Mouse (Mus musculus): ENCODE data around the gene Isca2. TPM values are rescaled to one million over a fixed set of nuclear protein-coding genes. Genes with fewer than 3 reads are reported as not detected.
A peak's percentile ranks its signal among the peaks of the same experiment; 100 is the strongest.

Isca2 gene
- polyA plus RNA-seq, 1 experiment, result 86.3 TPM

DNA sequence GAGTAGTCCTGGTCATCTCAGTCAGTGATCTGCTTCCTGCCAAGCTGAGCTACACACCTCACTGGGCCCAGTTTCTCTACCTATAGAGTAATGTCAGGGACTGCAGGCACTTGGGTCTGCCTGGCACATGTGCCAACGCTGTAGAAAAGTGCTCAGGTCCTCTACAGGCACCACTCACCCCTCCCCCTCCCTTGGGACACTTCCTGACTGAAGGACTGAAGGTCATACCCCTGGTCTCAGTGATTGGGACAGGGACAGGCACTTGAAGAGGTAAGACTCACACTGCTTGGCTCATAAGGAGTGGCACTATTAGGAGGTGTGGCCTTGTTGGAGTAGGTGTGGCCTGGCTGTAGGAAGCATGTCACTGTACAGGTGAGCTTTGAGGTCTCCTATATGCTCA, 37.8 kb downstream of the Isca2 start:
- H3K4me1 ChIP-seq (ENCODE audit: control insufficient read depth, insufficient read depth, low read length), result no peaks in the 10 kb centered on the region
- H3K4me3 ChIP-seq (ENCODE audit: insufficient read depth, low read length), result no peak overlapping the region
- TF ChIP-seq CTCF (IDR thresholded peaks at IDR 0.05; ENCODE audit: extremely low read depth, insufficient read depth, low read length), result no peak
- no peak overlapping the region for H3K27ac ChIP-seq (ENCODE audit: insufficient read depth, low read length)

GRCm38 (mm10) chr12:84811510-84811909, 38.5 kb downstream of the Isca2 start:
- Histone ChIP-seq H3K27ac (ENCODE audit: insufficient read depth, low read length) (no peak overlapping the region), H3K4me1 (ENCODE audit: control insufficient read depth, insufficient read depth, low read length) (no peaks in the 10 kb centered on the region), H3K4me3 (ENCODE audit: insufficient read depth, low read length) (no peak overlapping the region)
- TF ChIP-seq CTCF (IDR thresholded peaks at IDR 0.05; ENCODE audit: extremely low read depth, insufficient read depth, low read length) (no peak), POLR2A (IDR thresholded peaks at IDR 0.05; ENCODE audit: extremely low read depth, insufficient read depth, low read length) (no peak)

GRCm38 (mm10) chr12:84812004-84812403, 39.0 kb downstream of the Isca2 start:
- Histone ChIP-seq H3K4me1 (ENCODE audit: control insufficient read depth, insufficient read depth, low read length) (no peaks in the 10 kb centered on the region), H3K4me3 (ENCODE audit: insufficient read depth, low read length) (no peak overlapping the region), H3K27ac (ENCODE audit: insufficient read depth, low read length) (no peak overlapping the region)
- TF ChIP-seq CTCF (IDR thresholded peaks at IDR 0.05; ENCODE audit: extremely low read depth, insufficient read depth, low read length) (peak; percentile 17; the same call in 1 of the 2 replicates), POLR2A (IDR thresholded peaks at IDR 0.05; ENCODE audit: extremely low read depth, insufficient read depth, low read length) (no peak)

GRCm38 (mm10) chr12:84813773-84814172, 40.7 kb downstream of the Isca2 start:
- Histone ChIP-seq H3K4me1 (ENCODE audit: control insufficient read depth, insufficient read depth, low read length) (no peaks in the 10 kb centered on the region), H3K27ac (ENCODE audit: insufficient read depth, low read length) (no peak overlapping the region), H3K4me3 (ENCODE audit: insufficient read depth, low read length) (no peak overlapping the region)
- no peak for TF ChIP-seq CTCF (IDR thresholded peaks at IDR 0.05; ENCODE audit: extremely low read depth, insufficient read depth, low read length)
- TF ChIP-seq POLR2A (IDR thresholded peaks at IDR 0.05; ENCODE audit: extremely low read depth, insufficient read depth, low read length), result no peak

GRCm38 (mm10) chr12:84814663-84815325, 41.7 kb downstream of the Isca2 start:
- H3K27ac ChIP-seq (ENCODE audit: insufficient read depth, low read length), result no peak overlapping the region
- H3K4me1 ChIP-seq (ENCODE audit: control insufficient read depth, insufficient read depth, low read length), result no peaks in the 10 kb centered on the region
- H3K4me3 ChIP-seq (ENCODE audit: insufficient read depth, low read length), result no peak overlapping the region
- TF ChIP-seq POLR2A (IDR thresholded peaks at IDR 0.05; ENCODE audit: extremely low read depth, insufficient read depth, low read length) (no peak), CTCF (IDR thresholded peaks at IDR 0.05; ENCODE audit: extremely low read depth, insufficient read depth, low read length) (no peak)

DNA sequence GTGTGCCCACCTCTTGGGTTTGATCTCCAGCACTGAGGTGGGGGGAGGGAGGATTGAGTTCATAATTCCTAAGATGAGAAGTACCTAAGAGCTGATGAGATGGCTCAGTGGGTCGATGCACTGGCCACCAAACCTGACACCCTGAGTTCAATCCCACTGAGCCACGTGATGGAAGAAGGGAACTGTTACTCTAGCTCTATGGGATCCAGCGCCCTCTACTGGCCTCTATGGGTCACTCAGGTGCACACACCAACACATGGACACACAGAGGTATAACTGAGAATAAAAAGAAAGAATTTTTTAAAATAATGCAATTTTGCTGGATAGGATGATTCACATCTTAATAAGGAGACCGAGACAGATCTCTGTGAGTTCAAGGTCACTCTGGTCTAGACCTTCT, 45.4 kb downstream of the Isca2 start:
- H3K27ac ChIP-seq (ENCODE audit: insufficient read depth, low read length), result no peak overlapping the region
- TF ChIP-seq CTCF (IDR thresholded peaks at IDR 0.05; ENCODE audit: extremely low read depth, insufficient read depth, low read length) (no peak), POLR2A (IDR thresholded peaks at IDR 0.05; ENCODE audit: extremely low read depth, insufficient read depth, low read length) (no peak)
- no peaks in the 10 kb centered on the region for H3K4me1 ChIP-seq (ENCODE audit: control insufficient read depth, insufficient read depth, low read length)
- no peak overlapping the region for H3K4me3 ChIP-seq (ENCODE audit: insufficient read depth, low read length)

- TF ChIP-seq CTCF (IDR thresholded peaks at IDR 0.05; ENCODE audit: extremely low read depth, insufficient read depth, low read length) (no peak), POLR2A (IDR thresholded peaks at IDR 0.05; ENCODE audit: extremely low read depth, insufficient read depth, low read length) (no peak)
- Histone ChIP-seq H3K4me3 (ENCODE audit: insufficient read depth, low read length) (no peak overlapping the region), H3K4me1 (ENCODE audit: control insufficient read depth, insufficient read depth, low read length) (no peaks in the 10 kb centered on the region), H3K27ac (ENCODE audit: insufficient read depth, low read length) (no peak overlapping the region)
Observed at GRCm38 (mm10) chr12:84819236-84820168, 46.5 kb downstream of the Isca2 start.

DNA sequence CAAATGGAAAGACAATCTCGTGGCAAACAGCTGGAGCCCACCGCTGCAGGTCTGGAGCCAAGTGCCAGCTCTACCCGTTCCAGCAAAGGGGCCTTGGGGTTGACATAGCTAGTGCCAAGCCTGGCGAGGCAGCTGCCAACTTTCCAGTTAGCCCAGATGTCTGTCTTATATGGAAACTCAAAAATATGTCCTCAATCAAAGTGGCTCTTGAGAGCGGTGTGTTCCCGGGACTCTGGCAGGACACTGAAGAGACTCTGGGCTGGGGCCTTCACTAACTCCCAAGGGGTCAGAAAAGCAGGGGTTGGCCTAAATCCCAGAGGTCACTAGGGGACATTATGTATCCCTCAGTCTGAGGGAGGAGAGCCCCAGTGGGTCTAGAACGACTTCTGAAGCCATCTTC, 50.5 kb downstream of the Isca2 start:
- Histone ChIP-seq H3K27ac (ENCODE audit: insufficient read depth, low read length) (no peak overlapping the region), H3K4me1 (ENCODE audit: control insufficient read depth, insufficient read depth, low read length) (no peaks in the 10 kb centered on the region), H3K4me3 (ENCODE audit: insufficient read depth, low read length) (no peak overlapping the region)
- TF ChIP-seq POLR2A (IDR thresholded peaks at IDR 0.05; ENCODE audit: extremely low read depth, insufficient read depth, low read length), result no peak
- no peak for TF ChIP-seq CTCF (IDR thresholded peaks at IDR 0.05; ENCODE audit: extremely low read depth, insufficient read depth, low read length)

DNA sequence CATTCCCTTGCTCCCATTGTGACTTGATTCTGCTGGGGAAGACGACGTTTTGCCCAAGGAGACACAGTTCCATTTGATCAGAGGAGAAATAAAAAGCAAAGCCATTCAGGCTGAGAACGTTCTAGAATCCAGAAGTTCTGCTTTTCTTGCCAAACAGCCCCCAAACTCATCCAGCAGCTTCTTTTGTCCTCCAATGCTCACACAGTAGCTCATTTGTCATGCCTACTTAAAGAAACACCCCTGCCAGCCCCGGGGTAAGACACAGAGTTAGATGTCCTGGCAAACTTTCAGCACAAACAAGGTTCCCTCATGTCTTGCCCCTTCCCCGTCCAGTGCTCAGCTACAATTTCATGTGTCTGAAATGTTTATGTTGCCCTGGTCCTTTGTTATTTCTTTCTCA, 51.2 kb downstream of the Isca2 start:
- no peaks in the 10 kb centered on the region for H3K4me1 ChIP-seq (ENCODE audit: control insufficient read depth, insufficient read depth, low read length)
- no peak for TF ChIP-seq CTCF (IDR thresholded peaks at IDR 0.05; ENCODE audit: extremely low read depth, insufficient read depth, low read length)
- no peak overlapping the region for H3K4me3 ChIP-seq (ENCODE audit: insufficient read depth, low read length)
- no peak overlapping the region for H3K27ac ChIP-seq (ENCODE audit: insufficient read depth, low read length)

Other genes starting within 250 kb of the Isca2 start
- gene Vsx2, start 203.5 kb upstream of the Isca2 start, polyA plus RNA-seq (2012; rRNA removed), result 0.25 TPM in 2 replicates
- 23.6 and 24.8 TPM in 2 replicates for gene Abcd4, start 155.8 kb upstream of the Isca2 start, polyA plus RNA-seq (2012; rRNA removed)
- 0.17 TPM in 1 of 2 replicates, not detected in the other for gene Vrtn, start 132.2 kb upstream of the Isca2 start, polyA plus RNA-seq (2012; rRNA removed)
- 3.2 and 29.8 TPM in 2 replicates for gene Syndig1l, start 74.4 kb upstream of the Isca2 start, polyA plus RNA-seq (2012; rRNA removed)
- 45.5 and 50.0 TPM in 2 replicates for gene Npc2, start 99 bp upstream of the Isca2 start, polyA plus RNA-seq (2012; rRNA removed)
- 0.38 and 0.42 TPM in 2 replicates for gene Ltbp2, start 103.3 kb downstream of the Isca2 start, polyA plus RNA-seq (2012; rRNA removed)
- gene Fcf1, start 197.6 kb downstream of the Isca2 start, polyA plus RNA-seq (2012; rRNA removed), result 71.3 and 74.5 TPM in 2 replicates
- 66.9 and 70.4 TPM in 2 replicates for gene Arel1, start 197.6 kb downstream of the Isca2 start, polyA plus RNA-seq (2012; rRNA removed)
- gene Ylpm1, start 223.1 kb downstream of the Isca2 start, polyA plus RNA-seq (2012; rRNA removed), result 64.0 and 69.9 TPM in 2 replicates